Mouse (Mus musculus): ENCODE data around the gene Hist4h4. TPM values are rescaled to one million over a fixed set of nuclear protein-coding genes. Genes with fewer than 3 reads are reported as not detected.

Gene Hist4h4
- 16.2 to 18.0 TPM (median 17.3 TPM) in 4 replicates for total RNA-seq (2023; ENCODE audit: inconsistent age)

DNA sequence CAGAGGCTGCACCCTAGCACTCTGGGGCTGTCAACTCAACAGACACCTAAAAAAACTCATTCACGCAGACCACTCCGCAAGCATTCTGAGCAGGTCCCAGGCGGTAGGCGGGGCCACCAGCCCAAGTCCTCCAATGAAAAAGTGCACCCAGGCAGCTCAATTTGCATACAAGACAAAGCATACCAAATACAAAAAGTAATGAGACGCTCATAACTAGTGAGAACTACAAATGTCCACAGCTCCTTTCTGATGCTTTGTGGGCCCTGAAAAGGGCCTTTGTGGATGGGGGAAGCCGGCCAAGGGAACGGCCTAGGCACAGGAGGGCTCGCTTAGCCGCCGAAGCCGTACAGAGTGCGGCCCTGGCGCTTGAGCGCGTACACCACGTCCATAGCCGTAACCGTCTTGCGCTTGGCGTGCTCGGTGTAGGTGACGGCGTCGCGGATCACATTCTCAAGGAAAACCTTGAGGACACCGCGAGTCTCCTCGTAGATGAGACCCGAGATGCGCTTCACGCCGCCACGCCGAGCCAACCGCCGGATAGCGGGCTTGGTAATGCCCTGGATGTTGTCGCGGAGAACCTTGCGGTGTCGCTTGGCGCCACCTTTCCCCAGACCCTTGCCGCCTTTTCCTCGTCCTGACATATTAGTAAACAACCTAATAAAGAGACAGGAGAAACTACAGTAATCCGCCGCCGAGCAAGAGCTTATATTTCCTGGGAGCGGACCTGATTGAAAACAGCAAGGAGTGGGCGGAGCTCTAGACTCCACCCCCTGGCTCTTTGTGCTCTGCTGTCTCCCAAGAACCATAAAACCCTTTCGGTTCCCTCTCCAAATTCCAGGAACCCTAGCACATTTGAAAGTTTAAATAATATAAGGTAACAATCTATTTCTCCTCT lies at the start of gene Hist4h4:
Hist4h4 (minus strand) TSS at position 677 of the 895 bp plus-strand sequence.

DNA sequence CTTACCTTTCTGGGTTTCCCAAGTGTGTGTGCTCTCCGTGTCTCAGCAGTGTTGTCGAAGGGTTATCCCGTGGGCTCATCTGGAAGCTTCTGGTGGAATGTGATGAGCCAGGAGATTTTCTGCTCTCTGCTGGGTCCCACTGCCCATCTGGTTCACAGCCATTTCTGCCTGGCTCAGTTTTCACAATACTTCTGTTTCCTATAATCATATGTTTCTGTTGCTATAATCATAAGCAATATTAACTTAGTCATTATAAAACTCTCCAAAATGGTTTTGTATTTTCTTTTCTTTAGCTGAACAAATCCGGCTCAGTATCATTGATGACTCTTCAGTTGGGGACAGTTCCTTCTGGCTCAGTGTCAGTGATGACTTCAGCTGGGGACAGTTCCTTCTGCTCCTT lies 31.1 kb upstream of the Hist4h4 start, which contains the start of gene Smco3:
Smco3 (minus strand) TSS at position 101 of the 400 bp plus-strand sequence.

DNA sequence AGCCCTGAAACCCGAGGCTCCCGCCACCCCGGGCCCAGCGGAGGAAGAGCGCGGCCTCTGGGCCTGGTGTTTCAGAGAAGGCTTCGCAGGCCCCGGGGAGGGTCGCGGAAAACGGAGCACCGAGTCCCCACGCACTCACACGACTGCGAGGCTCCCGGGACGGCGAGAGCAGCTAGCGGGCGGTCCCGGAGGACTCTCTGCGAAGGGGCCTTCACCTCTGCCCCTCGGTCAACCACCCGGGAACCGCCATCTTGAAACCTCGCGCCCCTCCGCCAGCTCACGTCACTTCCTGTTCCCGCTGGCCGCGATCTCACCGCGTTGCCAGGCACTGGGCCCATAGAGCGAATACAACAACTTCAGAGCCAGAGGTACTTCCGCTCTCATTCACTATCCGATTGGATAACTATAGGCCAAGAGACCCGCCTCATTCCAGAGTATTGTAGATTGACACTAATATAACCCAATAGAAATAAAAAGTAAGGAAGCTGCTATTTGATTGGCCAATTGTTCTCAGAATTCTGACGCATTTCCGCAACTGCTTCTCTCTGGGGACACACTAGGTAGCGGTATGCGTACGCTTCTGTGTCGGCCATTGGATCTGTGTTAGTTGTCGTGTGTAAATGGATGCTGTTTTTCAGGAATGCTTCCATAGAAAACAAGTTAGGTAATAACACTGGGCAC lies 23.8 kb upstream of the Hist4h4 start, which contains the start of gene Wbp11:
Wbp11 (minus strand) TSS at position 353 of the 681 bp plus-strand sequence.

DNA sequence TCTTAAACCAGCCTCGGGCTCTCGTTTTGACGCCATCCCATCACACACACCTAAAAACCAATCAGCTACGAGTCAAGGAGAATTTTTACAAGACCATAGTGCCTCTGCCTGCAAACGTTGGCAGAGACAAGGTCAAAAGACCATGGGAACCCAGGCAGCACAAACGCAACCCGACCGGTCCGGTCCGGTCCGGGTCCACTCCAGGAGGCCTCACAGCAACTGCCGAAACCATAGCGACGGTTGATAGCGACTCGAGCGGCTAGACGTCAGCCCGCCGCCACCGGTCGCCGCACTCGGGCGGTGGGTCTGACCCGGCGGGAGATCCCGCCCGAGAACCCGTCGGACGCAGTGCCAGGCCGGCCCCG lies 23.3 kb upstream of the Hist4h4 start, which contains the start of gene BC049715:
BC049715 (plus strand) TSS at position 111 of the 365 bp plus-strand sequence.

DNA sequence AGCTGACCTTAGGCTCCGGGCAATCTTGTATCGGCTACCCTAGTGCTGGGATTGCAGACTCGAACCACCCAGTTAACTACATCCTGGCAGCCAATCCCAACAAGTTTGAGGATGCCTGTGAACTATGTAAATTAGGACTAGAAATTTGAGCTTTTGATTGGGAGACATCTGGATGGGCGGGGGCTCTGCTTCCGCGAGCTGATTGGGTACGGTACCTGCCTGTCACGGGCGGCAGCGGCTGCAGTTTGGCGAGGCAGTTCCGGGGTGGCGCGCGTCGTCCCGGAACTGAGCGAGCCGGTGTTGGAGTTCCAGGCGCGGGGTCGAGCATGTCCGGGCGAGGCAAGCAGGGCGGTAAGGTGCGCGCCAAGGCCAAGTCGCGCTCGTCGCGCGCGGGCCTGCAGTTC lies 3.8 kb upstream of the Hist4h4 start, which contains the start of gene H2afj:
H2afj (plus strand) TSS at position 231 of the 404 bp plus-strand sequence.

DNA sequence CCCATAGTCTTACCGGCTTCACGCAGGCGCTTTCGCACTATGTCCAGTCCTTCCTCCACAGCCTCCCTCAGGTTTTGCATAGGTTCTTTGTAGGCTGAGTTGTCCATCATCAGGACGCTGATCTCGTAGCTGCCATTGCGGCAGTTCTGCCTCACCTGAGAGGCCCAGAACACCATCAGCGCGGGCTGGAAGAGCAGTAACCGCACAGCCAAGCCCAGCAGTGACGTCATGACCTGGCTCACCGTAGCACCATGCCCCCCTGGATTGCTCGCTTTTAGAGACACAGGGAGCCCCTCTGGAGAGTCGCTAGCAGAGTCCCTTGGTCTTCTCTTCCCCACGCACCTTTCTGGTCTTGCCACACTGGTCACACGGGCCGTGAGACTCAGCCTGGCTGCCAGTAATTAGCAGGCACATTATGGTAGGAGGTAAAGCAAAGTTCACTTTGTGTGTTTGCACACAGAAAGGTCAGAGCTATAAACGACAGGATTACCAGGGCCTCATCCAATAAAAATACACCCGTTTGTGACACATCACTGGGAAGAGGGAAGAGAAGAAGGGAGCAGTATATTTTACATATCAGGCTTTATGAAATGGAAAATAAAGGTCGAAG lies 22.7 kb downstream of the Hist4h4 start, which contains the start of gene Gucy2c:
Gucy2c (minus strand) TSS at position 389 of the 610 bp plus-strand sequence.

Other genes starting within 250 kb of the Hist4h4 start
- gene Plbd1, start 142.5 kb downstream of the Hist4h4 start, total RNA-seq (2023; ENCODE audit: inconsistent age), result 68.3 to 80.6 TPM (median 78.4 TPM) in 4 replicates
- 0.12 to 0.13 TPM in 2 of 4 replicates, not detected in the others for gene Gucy2c, start 22.6 kb downstream of the Hist4h4 start, total RNA-seq (2023; ENCODE audit: inconsistent age)
- 60.9 to 81.4 TPM (median 66.9 TPM) in 4 replicates for gene H2afj, start 3.8 kb upstream of the Hist4h4 start, total RNA-seq (2023; ENCODE audit: inconsistent age)
- 2.9 to 6.8 TPM (median 4.8 TPM) in 4 replicates for gene BC049715, start 23.2 kb upstream of the Hist4h4 start, total RNA-seq (2023; ENCODE audit: inconsistent age)
- 216 to 249 TPM (median 231 TPM) in 4 replicates for gene Wbp11, start 23.8 kb upstream of the Hist4h4 start, total RNA-seq (2023; ENCODE audit: inconsistent age)
- gene Smco3, start 31.0 kb upstream of the Hist4h4 start, total RNA-seq (2023; ENCODE audit: inconsistent age), result 0.29 TPM in 1 of 4 replicates, not detected in the others
- gene Art4, start 53.3 kb upstream of the Hist4h4 start, total RNA-seq (2023; ENCODE audit: inconsistent age), result 0.27 to 0.48 TPM (median 0.27 TPM) in 3 of 4 replicates, not detected in the other
- not detected in 4 replicates for gene Mgp, start 71.4 kb upstream of the Hist4h4 start, total RNA-seq (2023; ENCODE audit: inconsistent age)
- gene Erp27, start 117.8 kb upstream of the Hist4h4 start, total RNA-seq (2023; ENCODE audit: inconsistent age), result 10.3 to 15.9 TPM (median 12.8 TPM) in 4 replicates
- 0.10 TPM in 1 of 4 replicates, not detected in the others for gene Pde6h, start 119.4 kb upstream of the Hist4h4 start, total RNA-seq (2023; ENCODE audit: inconsistent age)
- 979 to 1,034 TPM (median 997 TPM) in 4 replicates for gene Arhgdib, start 137.5 kb upstream of the Hist4h4 start, total RNA-seq (2023; ENCODE audit: inconsistent age)

Data from B cell, adult (primary cell).